Mouse (Mus musculus) CH12.LX (cell line): Measurements from ENCODE around the gene Extl1.

Source experiments
- BHLHE40 ChIP-seq: IDR thresholded peaks from 2 replicates; pipeline ENCODE4 v1.6.1; 2011; ENCODE audit warnings: mild to moderate bottlenecking, low read depth, low read length, improper control_type of control experiment
- CHD1 ChIP-seq: IDR thresholded peaks from 2 replicates; pipeline ENCODE4 v1.6.1; 2012; ENCODE audit warnings: low read depth, low read length, improper control_type of control experiment, inconsistent platforms
- CTCF ChIP-seq, 2 experiments: IDR thresholded peaks in 1 of 2; conservative IDR thresholded peaks in 1 of 2; 2 replicates each; pipeline ENCODE4 v1.5.1; 2011 to 2012; ENCODE audit warnings: low read depth in 2 of 2, low read length in 2 of 2, improper control_type of control experiment in 1 of 2, inconsistent platforms in 1 of 2, mild to moderate bottlenecking in 1 of 2, moderate library complexity in 1 of 2
- HCFC1 ChIP-seq: IDR thresholded peaks from 2 replicates; pipeline ENCODE4 v1.6.1; 2012; ENCODE audit warnings: low read depth, mild to moderate bottlenecking, inconsistent platforms, low read length, improper control_type of control experiment
- MAZ ChIP-seq: IDR thresholded peaks from 2 replicates; pipeline ENCODE4 v1.6.1; 2012; ENCODE audit warnings: low read depth, mild to moderate bottlenecking, inconsistent platforms, low read length, improper control_type of control experiment, moderate library complexity
- MXI1 ChIP-seq: IDR thresholded peaks from 2 replicates; pipeline ENCODE4 v1.6.1; 2011; ENCODE audit warnings: mild to moderate bottlenecking, low read depth, low read length, improper control_type of control experiment
- NRF1 ChIP-seq: IDR thresholded peaks from 2 replicates; pipeline ENCODE4 v1.6.1; 2014; ENCODE audit warnings: low read depth, mild to moderate bottlenecking, inconsistent platforms, low read length, improper control_type of control experiment, moderate library complexity
- POLR2A ChIP-seq: IDR thresholded peaks from 2 replicates; pipeline ENCODE4 v1.6.1; 2011; ENCODE audit warnings: low read depth, mild to moderate bottlenecking, improper control_type of control experiment, low read length
- POLR2AphosphoS2 ChIP-seq: IDR thresholded peaks from 2 replicates; pipeline ENCODE4 v1.6.1; 2011; ENCODE audit warnings: low read depth, low read length, improper control_type of control experiment
- SIN3A ChIP-seq: IDR thresholded peaks from 2 replicates; pipeline ENCODE4 v1.6.1; 2012; ENCODE audit warnings: low read length, improper control_type of control experiment, inconsistent platforms
- SMC3 ChIP-seq: IDR thresholded peaks from 2 replicates; pipeline ENCODE4 v1.6.1; 2011; ENCODE audit warnings: low read depth, low read length, improper control_type of control experiment
- ZKSCAN1 ChIP-seq: IDR thresholded peaks from 2 replicates; pipeline ENCODE4 v1.6.1; 2012; ENCODE audit warnings: low read depth, inconsistent platforms, low read length, improper control_type of control experiment, borderline replicate concordance
- ZMIZ1 ChIP-seq: IDR thresholded peaks from 2 replicates; pipeline ENCODE4 v1.6.1; 2012; ENCODE audit warnings: low read depth, mild to moderate bottlenecking, inconsistent platforms, low read length, improper control_type of control experiment

DNA sequence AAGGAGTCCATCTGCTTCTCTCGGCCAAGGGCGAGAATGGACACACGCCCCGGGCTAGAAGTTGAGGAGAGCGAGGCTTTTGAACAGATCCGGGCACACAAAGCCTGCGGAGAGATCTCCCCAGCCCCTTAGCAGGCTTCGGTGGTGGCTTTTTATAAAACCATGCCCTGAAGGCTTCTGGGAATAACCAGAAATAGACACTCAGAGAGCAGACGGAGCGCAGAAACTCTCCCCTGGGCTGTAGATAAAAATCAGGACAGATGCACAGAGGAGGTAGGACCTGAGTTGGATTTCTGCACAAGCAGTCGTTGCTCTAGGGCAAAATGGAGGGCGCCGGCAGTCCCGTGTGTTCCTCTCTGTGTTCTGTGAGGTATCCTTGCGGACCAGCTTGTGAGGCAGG lies 33.0 kb upstream of the Extl1 start:
- TF ChIP-seq CTCF (conservative IDR thresholded peaks at IDR 0.05 in 1 of 2, IDR thresholded peaks at IDR 0.05 in 1 of 2; ENCODE audit: low read depth in 2 of 2, low read length in 2 of 2) (no peak), CHD1 (no peak), POLR2AphosphoS2 (no peak), BHLHE40 (no peak), POLR2A (no peak), MAZ (no peak), NRF1 (no peak), SIN3A (no peak), HCFC1 (no peak), ZMIZ1 (no peak), ZKSCAN1 (no peak), MXI1 (no peak), SMC3 (no peak)
